Mouse (Mus musculus) ES-E14 (cell line): Measurements from ENCODE around the gene Usp3. TPM values are rescaled to one million over a fixed set of nuclear protein-coding genes. Genes with fewer than 3 reads are reported as not detected.

Experiments
- DNase-seq: peaks from one replicate; pipeline ENCODE4 v3.0.0-alpha.2; 2013; ENCODE audit warnings: low read depth, low spot score
- H3K27ac ChIP-seq: 2 replicates; pipeline ENCODE4 v1.5.1; 2012; ENCODE audit warnings: low read depth, mild to moderate bottlenecking, low read length, moderate library complexity, mixed read lengths; ENCODE audit not compliant: poor library complexity, insufficient read depth, severe bottlenecking
- H3K36me3 ChIP-seq: 2 replicates; pipeline ENCODE4 v1.6.1; 2012; ENCODE audit warnings: mild to moderate bottlenecking, low read length, moderate library complexity, mixed read lengths; ENCODE audit not compliant: control insufficient read depth, poor library complexity, insufficient read depth, severe bottlenecking
- H3K4me1 ChIP-seq, 2 experiments: fragments of 150-350 bp in 1 of 2; sonication (generic) in 1 of 2; 2 replicates each; pipeline ENCODE4 v1.6.1; 2012; ENCODE audit warnings: low read length in 2 of 2, mild to moderate bottlenecking in 1 of 2, mixed read lengths in 1 of 2; ENCODE audit not compliant: control insufficient read depth in 2 of 2, insufficient read depth in 2 of 2, poor library complexity in 1 of 2
- H3K4me3 ChIP-seq, 2 experiments: fragments of 150-350 bp in 1 of 2; sonication (generic) in 1 of 2; 2 replicates each; pipeline ENCODE4 v1.5.1; 2012; ENCODE audit warnings: low read length in 2 of 2, low read depth in 1 of 2, mild to moderate bottlenecking in 1 of 2, mixed read lengths in 1 of 2; ENCODE audit not compliant: insufficient read depth in 1 of 2, poor library complexity in 1 of 2, severe bottlenecking in 1 of 2
- H3K9ac ChIP-seq: 2 replicates; pipeline ENCODE4 v1.6.1; 2012; ENCODE audit warnings: low read depth, mild to moderate bottlenecking, low read length, mixed read lengths; ENCODE audit not compliant: poor library complexity, insufficient read depth, severe bottlenecking
- H3K9me3 ChIP-seq: fragments of 150-350 bp; sonication (generic); 2 replicates; pipeline ENCODE4 v1.6.1; 2012; ENCODE audit warnings: low read depth, mild to moderate bottlenecking, low read length; ENCODE audit not compliant: control insufficient read depth, insufficient read depth
- CHD2 ChIP-seq: IDR thresholded peaks from 2 replicates; pipeline ENCODE4 v1.6.1; 2014; ENCODE audit warnings: mild to moderate bottlenecking, low read depth, low read length, inconsistent platforms
- HCFC1 ChIP-seq: IDR thresholded peaks from 2 replicates; pipeline ENCODE4 v1.6.1; 2012; ENCODE audit warnings: low read length, inconsistent platforms, borderline replicate concordance; ENCODE audit not compliant: insufficient read depth
- MAFK ChIP-seq: IDR thresholded peaks from 2 replicates; pipeline ENCODE4 v1.6.1; 2014; ENCODE audit warnings: mild to moderate bottlenecking, low read depth, low read length, inconsistent platforms; ENCODE audit not compliant: insufficient read depth
- ZC3H11A ChIP-seq: IDR thresholded peaks from 2 replicates; pipeline ENCODE4 v1.6.1; 2012; ENCODE audit warnings: low read depth, mild to moderate bottlenecking, inconsistent platforms, low read length, borderline replicate concordance
- ZNF384 ChIP-seq: IDR thresholded peaks from 2 replicates; pipeline ENCODE4 v1.6.1; 2012; ENCODE audit warnings: low read depth, low read length, inconsistent platforms
- in situ Hi-C, 2 experiments: fragments of 600-800 bp; cut with MboI; formaldehyde crosslinking; loops; one replicate each; pipeline ENCODE4 v1.15.1; 2025; ENCODE audit warnings: low sequenced_read_pairs in 2 of 2, inconsistent platforms in 1 of 2; ENCODE audit not compliant: unreplicated experiment in 2 of 2
- total RNA-seq: library from RNA; depleted of rRNA; stranded (reverse); fragments of 300-350 nt; gene quantifications from 2 replicates; pipeline ENCODE4 v1.2.3, GENCODE M21; 2012

Gene Usp3
- total RNA-seq, 1 experiment = 12.4 TPM

GRCm38 (mm10) chr9:66516296-66516940 lies 76.5 kb downstream of the Usp3 start:
- Histone ChIP-seq H3K9ac (no peak overlapping the region), H3K9me3 (no peaks in the 10 kb centered on the region), H3K4me1 (peaks cover 8 to 9% of the 10 kb centered on the region in 2 experiments; a peak in 3 of 4 replicates), H3K27ac (no peak overlapping the region), H3K36me3 (peaks cover 7% of the 10 kb centered on the region; the same call in 1 of the 2 replicates), H3K4me3 (no peak overlapping the region)
- no peak for DNase-seq
- TF ChIP-seq ZC3H11A (no peak), MAFK (no peak), ZNF384 (no peak), CHD2 (no peak), HCFC1 (no peak)
- in situ Hi-C loops = no loop called here

GRCm38 (mm10) chr9:66515680-66516210 lies 77.2 kb downstream of the Usp3 start:
- no peak for TF ChIP-seq MAFK
- DNase-seq = no peak
- H3K9ac ChIP-seq = no peak overlapping the region
- H3K4me1 ChIP-seq = peaks cover 8 to 9% of the 10 kb centered on the region in 2 experiments; a peak in 3 of 4 replicates
- in situ Hi-C loops = no loop called here
- no peaks in the 10 kb centered on the region for H3K9me3 ChIP-seq
- H3K4me3 ChIP-seq = no peak overlapping the region
- H3K36me3 ChIP-seq = peaks cover 7% of the 10 kb centered on the region; the same call in 1 of the 2 replicates
- no peak overlapping the region for H3K27ac ChIP-seq

- TF ChIP-seq MAFK (no peak), CHD2 (no peak), ZC3H11A (no peak), ZNF384 (no peak), HCFC1 (no peak)
- peak overlapping the region; percentile 57; the same call in 1 of the 2 replicates for H3K9ac ChIP-seq
- no peak overlapping the region for H3K4me3 ChIP-seq
- in situ Hi-C loops = no loop called here
- no peak overlapping the region; the same call in 1 of the 2 replicates for H3K27ac ChIP-seq
- peaks cover 5% of the 10 kb centered on the region; the same call in 1 of the 2 replicates for H3K36me3 ChIP-seq
- peaks cover 9 to 11% of the 10 kb centered on the region in 2 experiments; a peak in 3 of 4 replicates for H3K4me1 ChIP-seq
- no peaks in the 10 kb centered on the region for H3K9me3 ChIP-seq
- no peak for DNase-seq
These were observed 77.8 kb downstream of the Usp3 start for GRCm38 (mm10) chr9:66515115-66515514.

- Histone ChIP-seq H3K9ac (peak within 1 kb of the TSS; percentile 57; the same call in 1 of the 2 replicates), H3K4me1 (peaks cover 9 to 11% of the 10 kb centered on the region in 2 experiments; a peak in 3 of 4 replicates), H3K4me3 (peak within 1 kb of the TSS; percentile 22 to 53), H3K9me3 (no peaks in the 10 kb centered on the region), H3K27ac (peak within 1 kb of the TSS; percentile 73; the same call in 1 of the 2 replicates), H3K36me3 (peaks cover 5% of the 10 kb centered on the region; the same call in 1 of the 2 replicates)
- peak; percentile 78 for DNase-seq
- in situ Hi-C loops = no loop called here
- TF ChIP-seq ZNF384 (no peak), HCFC1 (peak; percentile 27; the same call in 1 of the 2 replicates)
These were observed 78.6 kb downstream of the Usp3 start, which contains the start of gene Fbxl22 for GRCm38 (mm10) chr9:66514256-66514770. TSS of gene Fbxl22 (minus strand) at chr9:66514593.
